Mouse (Mus musculus) neural tube, embryonic 14.5 days (tissue): ENCODE measurements around the gene Isg20. TPM values are rescaled to one million over a fixed set of nuclear protein-coding genes. Genes with fewer than 3 reads are reported as not detected.

Experiments
- ATAC-seq: fragments of 200-750 bp; cut with Nextera tagmentation; 2 replicates; pipeline ENCODE4 v1.8.0; 2017; ENCODE audit warnings: low read depth, mild to moderate bottlenecking, moderate TSS enrichment, moderate library complexity
- H3K27ac ChIP-seq: fragments of 300-500 bp; sonication (generic); 2 replicates; pipeline ENCODE4 v1.5.1; 2014; ENCODE audit warnings: low read depth, mild to moderate bottlenecking, control low read depth, low read length, moderate library complexity, mixed read lengths
- H3K27me3 ChIP-seq: fragments of 300-500 bp; sonication (generic); 2 replicates; pipeline ENCODE4 v1.6.1; 2014; ENCODE audit warnings: low read length; ENCODE audit not compliant: control insufficient read depth, insufficient read depth
- H3K36me3 ChIP-seq: fragments of 300-500 bp; sonication (generic); 2 replicates; pipeline ENCODE4 v1.6.1; 2014; ENCODE audit warnings: low read length, mixed read lengths; ENCODE audit not compliant: control insufficient read depth, insufficient read depth
- H3K4me1 ChIP-seq: fragments of 300-500 bp; sonication (generic); 2 replicates; pipeline ENCODE4 v1.6.1; 2014; ENCODE audit warnings: low read length; ENCODE audit not compliant: control insufficient read depth, insufficient read depth
- H3K4me2 ChIP-seq: fragments of 300-500 bp; sonication (generic); 2 replicates; pipeline ENCODE4 v1.6.1; 2014; ENCODE audit warnings: mild to moderate bottlenecking, low read depth, low read length, control low read depth
- H3K4me3 ChIP-seq: fragments of 300-500 bp; sonication (generic); 2 replicates; pipeline ENCODE4 v1.5.1; 2014; ENCODE audit warnings: low read depth, low read length, control low read depth, mixed read lengths
- H3K9ac ChIP-seq: fragments of 300-500 bp; sonication (generic); replicated peaks from 2 replicates; pipeline ENCODE4 v1.6.1; 2014; ENCODE audit warnings: low read depth, mild to moderate bottlenecking, control low read depth, low read length, mixed read lengths
- H3K9me3 ChIP-seq: fragments of 300-500 bp; sonication (generic); 2 replicates; pipeline ENCODE4 v1.6.1; 2016; ENCODE audit warnings: low read length; ENCODE audit not compliant: control insufficient read depth
- WGBS: fragments of 180-500 bp; shearing (Covaris S2); extraction: QIAGEN DNeasy Blood & Tissue Kit; methylation state at CpG from one replicate; pipeline ENCODE4 v1.1.7; 2014; 5-methylcytosine and 5-hydroxymethylcytosine counted together
- polyA plus RNA-seq: library from polyadenylated mRNA; unstranded; fragments of >200 nt; fragmentation: Nextera tagmentation; extraction: Ambion mirVana; gene quantifications from 2 replicates; pipeline ENCODE4 v1.2.1, GENCODE M21; 2014

Isg20 gene
- polyA plus RNA-seq, 1 experiment from 2014 or later: 1.3 TPM

DNA sequence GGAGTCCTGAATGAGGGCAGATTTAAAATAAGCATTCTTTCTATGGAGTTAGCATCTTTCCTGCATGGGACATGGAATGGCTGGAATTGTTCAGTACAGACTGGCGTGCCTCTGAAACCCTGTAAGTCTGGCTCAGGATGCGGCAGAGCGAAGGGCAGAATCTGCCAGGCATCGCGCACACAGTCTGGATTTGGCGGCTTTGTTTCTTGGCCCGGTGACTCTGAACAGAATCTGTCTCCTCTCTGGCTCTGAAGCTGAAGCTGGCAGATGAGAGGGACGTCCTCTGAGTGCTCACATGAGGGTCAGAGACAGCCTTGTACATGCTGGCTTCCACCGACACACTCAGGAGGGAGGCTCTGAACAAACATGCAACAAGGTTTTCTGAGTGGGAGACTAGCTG, 12.9 kb downstream of the Isg20 start:
- Histone ChIP-seq H3K4me2 (no peak overlapping the region), H3K4me1 (no peaks in the 10 kb centered on the region), H3K9me3 (no peaks in the 10 kb centered on the region), H3K36me3 (no peaks in the 10 kb centered on the region), H3K27me3 (no peaks in the 10 kb centered on the region), H3K27ac (no peak overlapping the region), H3K9ac (no peak overlapping the region), H3K4me3 (no peak overlapping the region)
- WGBS: 85% methylated on average over 9 of the region's 9 CpGs
- no peak for ATAC-seq

- no peaks in the 10 kb centered on the region for H3K27me3 ChIP-seq
- no peaks in the 10 kb centered on the region for H3K9me3 ChIP-seq
- no peak overlapping the region for H3K4me2 ChIP-seq
- H3K9ac ChIP-seq: no peak overlapping the region
- ATAC-seq: no peak
- no peaks in the 10 kb centered on the region for H3K36me3 ChIP-seq
- H3K4me1 ChIP-seq: no peaks in the 10 kb centered on the region
- no peak overlapping the region for H3K4me3 ChIP-seq
- no peak overlapping the region for H3K27ac ChIP-seq
- WGBS: 87% methylated on average over 3 of the region's 3 CpGs
Measured at GRCm38 (mm10) chr7:78927266-78927665, 14.0 kb downstream of the Isg20 start.

DNA sequence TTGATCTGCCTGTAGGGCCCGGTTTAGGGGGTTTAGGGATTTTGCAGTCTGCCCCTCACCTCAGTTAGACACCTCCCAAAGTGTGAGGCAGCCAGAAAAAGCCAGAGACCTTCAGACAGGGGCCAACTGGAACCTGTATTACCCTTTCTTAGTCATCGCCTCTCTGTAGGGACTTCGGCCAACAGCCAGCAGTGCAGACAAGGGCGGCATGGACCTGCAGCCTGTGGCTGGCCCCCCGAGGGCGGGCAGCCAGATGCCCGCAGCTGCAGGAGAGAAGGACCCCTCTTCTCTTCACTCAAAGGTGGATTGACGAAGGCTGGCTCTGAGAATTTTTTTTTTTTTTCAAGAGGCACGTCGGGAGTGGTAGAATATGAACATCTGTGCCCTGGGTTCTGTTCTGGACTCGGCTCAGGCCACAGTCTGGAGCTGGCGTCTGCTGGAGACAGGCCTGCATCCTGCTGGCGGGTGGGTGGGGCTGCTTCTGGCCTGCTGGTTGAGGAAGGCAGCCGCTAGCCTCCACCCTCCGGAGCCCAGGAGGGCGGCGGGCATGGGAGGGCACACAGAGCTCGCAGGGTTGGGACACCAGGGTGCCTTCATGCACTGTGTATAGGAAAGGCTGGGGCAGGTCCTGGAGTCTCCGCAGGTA, 25.9 kb downstream of the Isg20 start:
- Histone ChIP-seq H3K27me3 (no peaks in the 10 kb centered on the region), H3K9ac (no peak overlapping the region), H3K27ac (no peak overlapping the region), H3K9me3 (no peaks in the 10 kb centered on the region), H3K36me3 (no peaks in the 10 kb centered on the region), H3K4me2 (no peak overlapping the region), H3K4me1 (no peaks in the 10 kb centered on the region), H3K4me3 (no peak overlapping the region)
- 67% methylated on average over 19 of the region's 19 CpGs for WGBS
- ATAC-seq: no peak

- no peak for ATAC-seq
- Histone ChIP-seq H3K9me3 (no peaks in the 10 kb centered on the region), H3K4me1 (no peaks in the 10 kb centered on the region), H3K27ac (no peak overlapping the region), H3K27me3 (no peaks in the 10 kb centered on the region), H3K36me3 (no peaks in the 10 kb centered on the region), H3K9ac (no peak overlapping the region), H3K4me2 (no peak overlapping the region), H3K4me3 (no peak overlapping the region)
- 92% methylated on average over 3 of the region's 3 CpGs for WGBS
Measured at GRCm38 (mm10) chr7:78940971-78941370, 27.7 kb downstream of the Isg20 start.

DNA sequence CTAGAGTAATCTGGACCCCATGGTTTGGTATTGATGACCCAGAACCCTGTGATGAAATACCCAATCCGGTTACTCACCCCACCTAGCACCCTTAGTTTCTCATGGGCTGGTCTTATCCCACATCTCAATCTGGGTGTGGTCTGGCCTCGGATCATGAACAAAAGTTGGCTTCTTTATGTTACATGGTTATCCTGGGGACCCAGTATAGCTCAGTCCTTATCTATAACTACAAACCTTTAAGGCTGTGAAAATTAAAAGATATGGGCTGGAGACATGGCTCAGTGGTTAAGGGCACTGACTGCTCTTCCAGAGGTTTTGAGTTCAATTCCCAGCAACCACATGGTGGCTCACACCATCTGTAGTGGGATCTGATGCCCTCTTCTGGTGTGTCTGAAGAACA, 29.3 kb downstream of the Isg20 start:
- H3K27ac ChIP-seq: no peak overlapping the region
- H3K4me3 ChIP-seq: no peak overlapping the region
- no peaks in the 10 kb centered on the region for H3K9me3 ChIP-seq
- H3K36me3 ChIP-seq: no peaks in the 10 kb centered on the region
- no peak overlapping the region for H3K9ac ChIP-seq
- 95% methylated on average over 2 of the region's 2 CpGs for WGBS
- H3K27me3 ChIP-seq: no peaks in the 10 kb centered on the region
- no peaks in the 10 kb centered on the region for H3K4me1 ChIP-seq
- no peak overlapping the region for H3K4me2 ChIP-seq
- no peak for ATAC-seq

- Histone ChIP-seq H3K4me1 (no peaks in the 10 kb centered on the region), H3K4me3 (no peak overlapping the region), H3K27ac (no peak overlapping the region), H3K9ac (no peak overlapping the region), H3K36me3 (no peaks in the 10 kb centered on the region), H3K4me2 (no peak overlapping the region), H3K9me3 (no peaks in the 10 kb centered on the region), H3K27me3 (no peaks in the 10 kb centered on the region)
- no peak for ATAC-seq
- 32% methylated on average over 11 of the region's 11 CpGs for WGBS
Measured at GRCm38 (mm10) chr7:78953886-78954572, 40.8 kb downstream of the Isg20 start.

GRCm38 (mm10) chr7:78954619-78955018, 41.4 kb downstream of the Isg20 start:
- H3K4me1 ChIP-seq: no peaks in the 10 kb centered on the region
- no peak overlapping the region for H3K27ac ChIP-seq
- H3K36me3 ChIP-seq: no peaks in the 10 kb centered on the region
- no peak overlapping the region for H3K4me3 ChIP-seq
- no peak overlapping the region for H3K9ac ChIP-seq
- H3K27me3 ChIP-seq: no peaks in the 10 kb centered on the region
- no peaks in the 10 kb centered on the region for H3K9me3 ChIP-seq
- H3K4me2 ChIP-seq: no peak overlapping the region
- 88% methylated on average over 6 of the region's 6 CpGs for WGBS
- ATAC-seq: no peak

DNA sequence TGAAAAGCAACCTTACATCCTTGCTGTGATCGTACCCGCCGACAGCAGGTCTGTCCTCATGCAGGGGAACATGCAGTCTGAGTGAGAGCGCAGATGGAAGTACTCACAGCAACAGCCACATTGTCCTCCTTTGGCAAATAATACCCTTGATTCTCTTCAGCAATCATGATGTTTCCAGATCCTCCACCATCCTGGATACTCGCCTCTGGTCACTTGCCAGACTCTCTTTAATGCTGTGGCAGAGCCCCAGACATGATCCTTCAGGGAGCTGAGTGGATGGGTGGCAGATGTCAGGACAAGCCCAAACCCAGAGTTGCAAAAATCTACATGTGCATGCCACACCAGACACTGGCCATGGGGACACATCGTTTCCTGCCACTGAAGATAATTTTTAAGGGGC, 41.9 kb downstream of the Isg20 start:
- WGBS: 80% methylated on average over 6 of the region's 6 CpGs
- ATAC-seq: no peak
- Histone ChIP-seq H3K4me1 (no peaks in the 10 kb centered on the region), H3K4me3 (no peak overlapping the region), H3K4me2 (no peak overlapping the region), H3K9me3 (no peaks in the 10 kb centered on the region), H3K36me3 (no peaks in the 10 kb centered on the region), H3K9ac (no peak overlapping the region), H3K27ac (no peak overlapping the region), H3K27me3 (no peaks in the 10 kb centered on the region)

- no peaks in the 10 kb centered on the region for H3K9me3 ChIP-seq
- no peak overlapping the region for H3K9ac ChIP-seq
- no peak overlapping the region for H3K4me3 ChIP-seq
- no peaks in the 10 kb centered on the region for H3K36me3 ChIP-seq
- no peak for ATAC-seq
- H3K27ac ChIP-seq: no peak overlapping the region
- H3K27me3 ChIP-seq: no peaks in the 10 kb centered on the region
- WGBS: 76% methylated on average over 6 of the region's 6 CpGs
- H3K4me2 ChIP-seq: no peak overlapping the region
- no peaks in the 10 kb centered on the region for H3K4me1 ChIP-seq
Measured at GRCm38 (mm10) chr7:78958499-78959073, 45.4 kb downstream of the Isg20 start.
